Mouse (Mus musculus) kidney, adult 2 months (tissue): Measurements from ENCODE around the gene Nfib.

Source experiments
- CTCF ChIP-seq: fragments of 200-500 bp; conservative IDR thresholded peaks from 2 replicates; pipeline ENCODE4 v1.5.1; 2011; ENCODE audit warnings: low read depth, mild to moderate bottlenecking, control low read depth, low read length, moderate library complexity, mixed read lengths; ENCODE audit not compliant: insufficient read depth, insufficient read length
- POLR2A ChIP-seq: fragments of 200-500 bp; IDR thresholded peaks from one replicate; pipeline ENCODE4 v1.6.1; 2011; ENCODE audit warnings: low read depth, low read length, control low read depth

DNA sequence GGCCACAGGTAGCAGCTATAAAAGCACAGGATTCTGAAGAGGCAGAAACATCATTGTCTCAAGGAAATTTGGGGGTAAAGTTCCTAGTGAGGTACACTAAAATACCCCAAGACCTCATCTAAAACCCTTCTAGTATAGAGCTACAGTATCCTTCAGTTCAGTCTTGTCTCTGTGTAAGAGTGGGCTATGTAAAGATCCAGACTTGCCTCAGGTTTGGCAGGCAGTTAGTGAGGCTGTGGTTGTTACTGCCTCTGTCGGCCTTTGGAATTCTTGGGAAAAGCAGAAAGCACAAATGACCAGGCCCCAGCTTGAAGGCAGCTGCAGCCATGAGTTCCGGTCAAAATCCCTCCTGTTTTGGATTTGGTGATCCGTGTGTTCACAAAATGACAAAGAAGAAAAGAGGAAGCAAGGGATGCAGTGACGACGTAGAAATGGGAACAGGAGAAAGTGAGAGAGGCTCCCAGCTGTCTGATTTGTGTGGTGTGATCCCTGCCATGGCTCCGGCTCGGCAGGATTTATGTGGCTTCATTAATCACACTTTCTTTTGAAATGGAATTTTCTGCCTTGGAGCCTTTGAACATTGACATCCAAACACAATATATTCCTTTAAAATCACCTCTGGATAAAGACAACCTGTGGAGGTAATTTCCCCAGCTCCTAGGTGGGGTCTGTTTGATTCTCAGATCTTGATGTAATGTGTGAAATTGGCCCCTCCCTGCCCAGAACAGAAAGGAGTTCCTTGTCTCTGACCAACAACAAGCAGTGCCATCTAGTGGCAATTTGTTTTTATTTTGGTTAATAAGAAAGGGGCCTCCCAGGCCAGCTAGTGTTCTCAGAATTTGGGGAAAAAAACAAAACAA is 91.7 kb downstream of the Nfib start:
- TF ChIP-seq POLR2A, result no peak
- TF ChIP-seq CTCF, result peak; percentile 37
